Mouse (Mus musculus) liver, embryonic 11.5 days (tissue): Measurements from ENCODE around the gene BC051142. TPM values are rescaled to one million over a fixed set of nuclear protein-coding genes. Genes with fewer than 3 reads are reported as not detected.
A peak's percentile ranks its signal among the peaks of the same experiment; 100 is the strongest.

Experiments
- ATAC-seq: fragments of 200-750 bp; cut with Nextera tagmentation; replicated peaks from 2 replicates; pipeline ENCODE4 v1.8.0; 2017; ENCODE audit warnings: moderate number of reproducible peaks, mild to moderate bottlenecking, moderate TSS enrichment, moderate library complexity; ENCODE audit not compliant: low FRiP score
- DNase-seq: peaks from one replicate; pipeline ENCODE4 v3.0.0-alpha.2; 2017; ENCODE audit warnings: low spot score
- H3K27ac ChIP-seq: fragments of 300-500 bp; sonication (generic); 2 replicates; pipeline ENCODE4 v1.5.1; 2014; ENCODE audit warnings: mild to moderate bottlenecking, low read depth, low read length, control low read depth
- H3K27me3 ChIP-seq: fragments of 300-500 bp; sonication (generic); replicated peaks from 2 replicates; pipeline ENCODE4 v1.6.1; 2014; ENCODE audit warnings: low read length, mixed read lengths; ENCODE audit not compliant: control insufficient read depth, insufficient read depth
- H3K36me3 ChIP-seq: fragments of 300-500 bp; sonication (generic); 2 replicates; pipeline ENCODE4 v1.6.1; 2014; ENCODE audit warnings: mild to moderate bottlenecking, low read length, moderate library complexity, mixed read lengths; ENCODE audit not compliant: control insufficient read depth, insufficient read depth
- H3K4me1 ChIP-seq: fragments of 300-500 bp; sonication (generic); replicated peaks from 2 replicates; pipeline ENCODE4 v1.6.1; 2014; ENCODE audit warnings: low read length, mixed read lengths; ENCODE audit not compliant: control insufficient read depth, insufficient read depth
- H3K4me2 ChIP-seq: fragments of 300-500 bp; sonication (generic); 2 replicates; pipeline ENCODE4 v1.6.1; 2014; ENCODE audit warnings: mild to moderate bottlenecking, control low read depth, moderate library complexity
- H3K4me3 ChIP-seq: fragments of 300-500 bp; sonication (generic); 2 replicates; pipeline ENCODE4 v1.5.1; 2014; ENCODE audit warnings: low read depth, low read length, control low read depth
- H3K9ac ChIP-seq: fragments of 300-500 bp; sonication (generic); 2 replicates; pipeline ENCODE4 v1.6.1; 2014; ENCODE audit warnings: low read depth, low read length, control low read depth
- H3K9me3 ChIP-seq: fragments of 300-500 bp; sonication (generic); 2 replicates; pipeline ENCODE4 v1.6.1; 2016; ENCODE audit warnings: low read length, inconsistent platforms, mixed read lengths; ENCODE audit not compliant: control insufficient read depth
- WGBS: fragments of 180-500 bp; shearing (Covaris S2); extraction: QIAGEN DNeasy Blood & Tissue Kit; methylation state at CpG from one replicate; pipeline ENCODE4 v1.1.7; 2014; 5-methylcytosine and 5-hydroxymethylcytosine counted together
- polyA plus RNA-seq: library from polyadenylated mRNA; unstranded; fragments of >200 nt; fragmentation: Nextera tagmentation; extraction: Ambion mirVana; gene quantifications from 2 replicates; pipeline ENCODE4 v1.2.1, GENCODE M21; 2014

The BC051142 gene
- polyA plus RNA-seq, 1 experiment from 2014 or later, result 0.41 TPM

DNA sequence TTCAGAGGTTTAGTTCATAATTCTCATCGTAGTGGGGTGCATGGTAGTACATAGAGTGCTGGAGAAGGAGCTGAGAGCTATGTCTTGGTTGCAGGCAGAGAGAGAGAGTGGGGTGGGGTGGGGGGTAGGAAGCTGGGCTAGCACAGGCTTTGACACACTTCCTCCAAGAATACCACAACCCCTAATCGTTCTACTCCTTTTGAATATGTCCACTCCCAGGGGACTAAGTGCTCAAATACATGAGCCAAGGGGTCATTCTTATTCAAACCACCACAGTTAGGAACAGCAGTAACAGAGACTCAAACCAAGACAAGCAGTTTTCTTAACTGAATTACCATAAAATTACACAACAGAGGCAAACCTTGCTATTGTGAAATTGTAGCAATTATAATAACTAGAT is 12.0 kb upstream of the BC051142 start:
- Histone ChIP-seq H3K9ac (no peak overlapping the region), H3K36me3 (no peaks in the 10 kb centered on the region), H3K4me2 (no peak overlapping the region), H3K9me3 (no peaks in the 10 kb centered on the region), H3K4me1 (no peaks in the 10 kb centered on the region), H3K27me3 (peaks cover 5% of the 10 kb centered on the region), H3K27ac (no peak overlapping the region), H3K4me3 (no peak overlapping the region)
- DNase-seq, result no peak
- 40% methylated on average over 2 of the region's 2 CpGs for WGBS
- ATAC-seq, result no peak

DNA sequence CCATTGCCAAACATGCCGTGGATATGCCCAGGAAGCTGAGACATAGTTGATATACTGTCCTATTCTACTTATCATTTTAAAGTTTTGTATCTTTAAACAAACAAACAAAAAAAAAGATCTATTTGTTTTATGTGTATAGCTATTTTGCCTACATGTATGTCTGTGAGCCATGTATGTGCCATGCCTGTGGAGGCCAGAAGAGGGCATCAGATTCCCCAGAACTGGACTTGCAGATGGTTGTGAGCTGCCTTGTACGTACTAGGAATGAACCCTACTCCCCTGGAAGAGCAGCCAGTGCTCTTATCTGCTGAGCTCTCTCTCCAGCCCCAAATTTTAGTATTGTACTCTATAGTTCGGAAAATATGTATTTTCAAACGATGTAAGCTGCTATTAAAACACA is 10.1 kb upstream of the BC051142 start:
- peaks cover 12% of the 10 kb centered on the region for H3K27me3 ChIP-seq
- H3K9me3 ChIP-seq, result no peaks in the 10 kb centered on the region
- H3K27ac ChIP-seq, result no peak overlapping the region
- H3K4me1 ChIP-seq, result no peaks in the 10 kb centered on the region
- 36% methylated on average over 4 of the region's 4 CpGs for WGBS
- H3K4me3 ChIP-seq, result no peak overlapping the region
- H3K4me2 ChIP-seq, result no peak overlapping the region
- no peak overlapping the region for H3K9ac ChIP-seq
- ATAC-seq (no peak), DNase-seq (no peak)
- no peaks in the 10 kb centered on the region for H3K36me3 ChIP-seq

DNA sequence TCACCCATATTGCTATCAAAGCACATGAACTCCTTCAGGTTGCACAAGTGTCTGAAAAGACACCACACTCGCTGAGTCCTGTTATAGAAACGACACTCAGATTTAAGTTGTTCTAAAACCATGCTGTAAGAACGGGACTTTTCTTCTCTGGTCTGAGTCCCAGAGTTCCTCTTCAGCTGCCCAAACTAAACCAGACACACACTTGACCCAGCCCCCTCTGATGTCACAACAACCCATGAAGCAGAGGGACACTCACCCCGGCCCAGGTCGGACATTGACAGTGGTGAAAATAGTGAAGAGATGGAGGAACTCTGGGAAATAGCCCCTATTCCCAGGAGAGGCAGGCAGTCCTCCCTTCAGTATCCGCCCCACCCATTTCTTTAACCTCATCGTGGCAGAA is 7.1 kb upstream of the BC051142 start:
- Histone ChIP-seq H3K36me3 (no peaks in the 10 kb centered on the region), H3K4me1 (no peaks in the 10 kb centered on the region), H3K27ac (no peak overlapping the region), H3K4me3 (no peak overlapping the region), H3K4me2 (peak overlapping the region; percentile 61; the same call in 1 of the 2 replicates), H3K9me3 (no peaks in the 10 kb centered on the region), H3K27me3 (peaks cover 12% of the 10 kb centered on the region), H3K9ac (no peak overlapping the region)
- no peak for ATAC-seq
- no peak for DNase-seq
- 52% methylated on average over 7 of the region's 7 CpGs for WGBS

DNA sequence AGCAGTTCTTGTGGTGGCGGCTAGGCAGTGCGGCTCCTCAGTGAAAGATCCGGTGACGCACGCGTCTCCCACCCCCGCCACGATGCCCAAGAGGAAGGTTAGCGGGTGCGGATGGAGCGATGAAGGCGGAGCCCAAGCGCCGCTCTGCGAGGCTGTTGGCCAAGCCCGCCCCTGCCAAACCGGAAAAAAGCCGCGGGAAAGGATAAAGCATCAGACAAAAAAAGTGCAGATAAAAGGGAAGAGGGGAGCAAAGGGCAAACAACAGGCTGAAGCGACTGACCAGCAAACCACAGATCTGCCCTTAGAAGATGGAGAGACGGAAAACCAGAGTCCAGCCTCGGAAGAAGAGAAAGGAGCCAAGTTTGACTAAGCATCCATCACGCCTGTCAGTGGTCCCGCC is 6.3 kb upstream of the BC051142 start:
- no peaks in the 10 kb centered on the region for H3K4me1 ChIP-seq
- no peak overlapping the region for H3K9ac ChIP-seq
- ATAC-seq (no peak), DNase-seq (peak; percentile 48)
- no peak overlapping the region for H3K27ac ChIP-seq
- H3K36me3 ChIP-seq, result no peaks in the 10 kb centered on the region
- H3K27me3 ChIP-seq, result peaks cover 12% of the 10 kb centered on the region
- peak overlapping the region; percentile 27; the same call in 1 of the 2 replicates for H3K4me3 ChIP-seq
- no peaks in the 10 kb centered on the region for H3K9me3 ChIP-seq
- 3% methylated on average over 24 of the region's 24 CpGs for WGBS
- H3K4me2 ChIP-seq, result peak overlapping the region; percentile 61

DNA sequence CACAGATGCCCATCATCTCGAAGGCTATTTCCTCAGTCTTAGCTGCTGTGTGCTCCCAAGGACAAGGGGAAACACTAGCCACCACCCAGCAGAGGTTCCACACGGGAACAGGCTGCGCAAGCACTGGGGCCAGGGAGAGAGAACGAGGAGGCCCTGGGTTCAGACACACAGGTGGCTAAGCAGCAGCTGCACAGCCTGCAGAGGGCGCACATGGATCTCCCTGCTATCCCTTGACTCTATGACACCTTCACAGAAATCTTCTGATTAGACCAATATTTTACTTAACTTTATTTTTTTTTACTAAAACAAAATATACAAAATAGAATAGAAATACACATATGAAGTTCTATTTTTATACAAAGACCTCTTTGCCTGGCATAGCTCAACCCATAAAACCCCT is 1.3 kb upstream of the BC051142 start:
- no peaks in the 10 kb centered on the region for H3K4me1 ChIP-seq
- H3K9me3 ChIP-seq, result no peaks in the 10 kb centered on the region
- no peak for DNase-seq
- no peaks in the 10 kb centered on the region for H3K36me3 ChIP-seq
- H3K27ac ChIP-seq, result no peak overlapping the region
- peaks cover 11% of the 10 kb centered on the region; the same call in 1 of the 2 replicates for H3K27me3 ChIP-seq
- no peak overlapping the region for H3K4me2 ChIP-seq
- H3K9ac ChIP-seq, result no peak overlapping the region
- 61% methylated on average over 5 of the region's 5 CpGs for WGBS
- H3K4me3 ChIP-seq, result no peak overlapping the region
- no peak for ATAC-seq

DNA sequence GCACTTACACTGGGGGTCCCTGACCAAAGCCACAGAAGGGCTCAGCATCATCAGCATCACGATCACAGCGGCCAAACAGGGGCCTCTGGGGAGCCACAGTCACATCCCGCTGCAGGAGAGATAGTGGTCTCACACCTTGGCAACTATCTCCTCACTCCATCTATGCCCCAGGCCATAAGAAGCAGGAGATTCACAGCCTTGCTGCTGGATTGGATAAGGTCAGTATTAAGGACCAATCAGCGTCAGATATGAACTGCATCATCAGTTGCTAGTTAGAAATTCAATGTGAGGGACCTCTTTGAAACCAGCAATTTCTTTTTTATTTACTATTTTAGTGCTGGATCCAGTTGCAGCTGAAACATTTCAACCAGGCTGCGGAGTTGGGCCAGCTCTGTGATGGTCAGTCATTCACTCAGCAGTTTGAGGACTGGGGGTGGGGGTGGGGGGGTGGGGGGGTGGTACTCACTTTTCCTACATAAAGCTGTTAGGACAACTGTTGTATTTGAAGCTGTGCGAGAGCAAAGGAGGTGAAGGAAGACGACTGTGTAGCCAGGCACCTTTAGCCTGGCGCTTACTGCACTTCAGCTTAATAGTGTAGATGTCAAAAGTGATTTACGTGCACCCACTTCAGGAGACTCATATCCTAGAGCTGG is 436 bp upstream of the BC051142 start:
- no peaks in the 10 kb centered on the region for H3K36me3 ChIP-seq
- no peak for ATAC-seq
- H3K27ac ChIP-seq, result no peak overlapping the region
- no peaks in the 10 kb centered on the region for H3K4me1 ChIP-seq
- H3K27me3 ChIP-seq, result peaks cover 11% of the 10 kb centered on the region; the same call in 1 of the 2 replicates
- H3K4me3 ChIP-seq, result peak overlapping the region; percentile 57
- no peaks in the 10 kb centered on the region for H3K9me3 ChIP-seq
- WGBS, result 12% methylated on average over 9 of the region's 9 CpGs
- H3K4me2 ChIP-seq, result peak overlapping the region; percentile 79
- DNase-seq, result no peak
- no peak overlapping the region for H3K9ac ChIP-seq

DNA sequence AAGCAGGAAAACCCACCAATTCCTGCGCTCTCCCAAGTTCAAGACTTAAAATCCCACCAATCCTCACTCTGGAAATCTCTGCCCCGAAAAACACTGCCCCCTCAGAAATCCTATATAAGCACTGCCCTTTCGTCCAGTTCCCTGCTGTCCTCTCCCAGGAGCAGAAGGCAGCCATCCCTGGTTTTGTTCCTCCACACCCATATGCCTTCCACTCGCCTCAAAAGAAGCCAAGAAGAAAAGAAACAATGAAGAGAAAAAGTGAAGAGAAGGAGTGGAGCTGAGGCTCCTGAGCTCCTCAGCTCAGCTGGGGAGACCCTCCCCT is 735 bp downstream of the BC051142 start:
- DNase-seq (no peak), ATAC-seq (no peak)
- no peak overlapping the region for H3K9ac ChIP-seq
- H3K4me1 ChIP-seq, result no peaks in the 10 kb centered on the region
- H3K36me3 ChIP-seq, result no peaks in the 10 kb centered on the region
- peak overlapping the region; percentile 57 for H3K4me3 ChIP-seq
- WGBS, result 52% methylated on average over 4 of the region's 4 CpGs
- H3K9me3 ChIP-seq, result no peaks in the 10 kb centered on the region
- peaks cover 11% of the 10 kb centered on the region; the same call in 1 of the 2 replicates for H3K27me3 ChIP-seq
- peak overlapping the region; percentile 79 for H3K4me2 ChIP-seq
- no peak overlapping the region for H3K27ac ChIP-seq

DNA sequence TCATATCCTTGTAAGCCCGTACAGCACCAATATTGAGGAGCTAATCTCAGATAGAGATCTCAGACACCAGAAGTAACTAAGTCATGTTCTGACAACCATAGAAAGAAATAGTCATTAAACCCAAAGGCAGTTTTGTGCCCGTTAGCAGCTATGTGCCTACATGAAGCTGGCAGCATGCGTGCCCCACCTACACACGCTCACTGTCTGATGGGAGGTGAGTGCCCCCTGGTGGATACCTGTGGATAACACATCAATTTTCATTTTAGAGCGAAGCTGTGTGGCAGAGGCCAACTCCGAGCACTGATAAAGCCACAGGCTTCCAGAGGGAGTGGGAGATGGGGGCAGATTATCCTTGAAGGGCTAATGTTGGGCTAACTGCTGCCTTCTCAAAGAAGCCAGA is 12.5 kb downstream of the BC051142 start:
- no peak overlapping the region for H3K27ac ChIP-seq
- no peak overlapping the region for H3K4me3 ChIP-seq
- H3K27me3 ChIP-seq, result 0 out of 2 replicates have a peak, but pooled peaks cover 3% of the 10 kb centered on the region
- H3K36me3 ChIP-seq, result no peaks in the 10 kb centered on the region
- 22% methylated on average over 6 of the region's 6 CpGs for WGBS
- DNase-seq, result peak; percentile 41
- ATAC-seq, result no peak
- H3K9ac ChIP-seq, result no peak overlapping the region
- no peak overlapping the region for H3K4me2 ChIP-seq
- H3K4me1 ChIP-seq, result no peaks in the 10 kb centered on the region
- no peaks in the 10 kb centered on the region for H3K9me3 ChIP-seq

DNA sequence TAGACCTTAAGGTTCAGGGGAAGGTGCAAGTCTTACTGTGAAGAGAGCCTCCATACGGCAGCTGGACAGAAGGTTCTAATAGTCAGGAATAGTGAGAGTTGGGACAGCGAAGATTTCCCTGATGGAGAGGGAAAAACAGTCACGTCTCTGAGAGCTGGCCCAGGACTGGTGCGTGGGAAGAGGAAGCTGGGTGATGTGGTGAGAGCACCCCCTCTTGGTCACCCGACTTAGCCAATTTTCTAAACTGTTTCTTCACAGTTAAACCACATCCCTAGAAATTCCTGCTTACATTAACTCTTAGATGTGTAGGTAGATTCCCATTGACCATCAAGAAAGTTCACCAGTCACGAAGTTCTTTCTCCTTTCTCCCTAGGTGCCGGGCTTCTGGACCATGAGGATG is 21.4 kb downstream of the BC051142 start:
- H3K4me2 ChIP-seq, result no peak overlapping the region
- no peak overlapping the region for H3K27ac ChIP-seq
- no peaks in the 10 kb centered on the region for H3K9me3 ChIP-seq
- WGBS, result 63% methylated on average over 7 of the region's 7 CpGs
- DNase-seq, result no peak
- no peaks in the 10 kb centered on the region for H3K27me3 ChIP-seq
- no peak overlapping the region for H3K4me3 ChIP-seq
- no peak for ATAC-seq
- H3K36me3 ChIP-seq, result no peaks in the 10 kb centered on the region
- no peak overlapping the region for H3K9ac ChIP-seq
- H3K4me1 ChIP-seq, result no peaks in the 10 kb centered on the region
